Mouse (Mus musculus): ENCODE results near the gene Cdc5l. TPM values are rescaled to one million over a fixed set of nuclear protein-coding genes. Genes with fewer than 3 reads are reported as not detected.
"Not testable (repeated sequence)": the region's sequence is repeated elsewhere in the genome, so short reads cannot be mapped to it uniquely, and the experiment has no call there.

Cdc5l gene
- polyA plus RNA-seq, 1 experiment from 2014 or later: 30.3 TPM

GRCm38 (mm10) chr17:45458516-45458915 is 25.0 kb upstream of the Cdc5l start:
- TF ChIP-seq EP300 (IDR thresholded peaks at IDR 0.05) (no peak), CTCF (IDR thresholded peaks at IDR 0.05) (no peak)

GRCm38 (mm10) chr17:45457487-45457886 is 23.9 kb upstream of the Cdc5l start:
- Histone ChIP-seq H3K9ac (replicated peaks; ENCODE audit: low read depth) (no peak overlapping the region), H3K27me3 (replicated peaks; ENCODE audit: insufficient read depth, low read length) (no peaks in the 10 kb centered on the region), H3K9me3 (ENCODE audit: low read length) (no peaks in the 10 kb centered on the region), H3K36me3 (ENCODE audit: insufficient read depth, low read length) (no peaks in the 10 kb centered on the region), H3K27ac (ENCODE audit: low read length) (no peak overlapping the region), H3K4me2 (replicated peaks; ENCODE audit: low read depth, low read length) (no peak overlapping the region), H3K4me3 (ENCODE audit: low read depth, low read length) (no peak overlapping the region), H3K4me1 (ENCODE audit: insufficient read depth, low read depth, low read length) (no peaks in the 10 kb centered on the region)
- DNase-seq (ENCODE audit: low spot score) (no peak), ATAC-seq (no peak)
- WGBS: 86% methylated on average over 5 of the region's 5 CpGs
- no peak for TF ChIP-seq CTCF (IDR thresholded peaks at IDR 0.05)
- no peak for TF ChIP-seq EP300 (IDR thresholded peaks at IDR 0.05)

More at GRCm38 (mm10) chr17:45458516-45458915, 25.0 kb upstream of the Cdc5l start:
- H3K4me3 ChIP-seq (ENCODE audit: low read depth, low read length): no peak overlapping the region
- ATAC-seq (no peak), DNase-seq (ENCODE audit: low spot score) (no peak)
- 79% methylated on average over 4 of the region's 4 CpGs for WGBS
- no peaks in the 10 kb centered on the region for H3K4me1 ChIP-seq (ENCODE audit: insufficient read depth, low read depth, low read length)
- no peaks in the 10 kb centered on the region for H3K27me3 ChIP-seq (replicated peaks; ENCODE audit: insufficient read depth, low read length)
- no peak overlapping the region for H3K4me2 ChIP-seq (replicated peaks; ENCODE audit: low read depth, low read length)
- no peak overlapping the region for H3K27ac ChIP-seq (ENCODE audit: low read length)
- no peaks in the 10 kb centered on the region for H3K9me3 ChIP-seq (ENCODE audit: low read length)
- no peak overlapping the region for H3K9ac ChIP-seq (replicated peaks; ENCODE audit: low read depth)
- H3K36me3 ChIP-seq (ENCODE audit: insufficient read depth, low read length): no peaks in the 10 kb centered on the region

GRCm38 (mm10) chr17:45456260-45457152 is 23.0 kb upstream of the Cdc5l start:
- H3K36me3 ChIP-seq (ENCODE audit: insufficient read depth, low read length): no peaks in the 10 kb centered on the region
- no peaks in the 10 kb centered on the region for H3K4me1 ChIP-seq (ENCODE audit: insufficient read depth, low read depth, low read length)
- no peak overlapping the region for H3K9ac ChIP-seq (replicated peaks; ENCODE audit: low read depth)
- H3K9me3 ChIP-seq (ENCODE audit: low read length): no peaks in the 10 kb centered on the region
- no peaks in the 10 kb centered on the region for H3K27me3 ChIP-seq (replicated peaks; ENCODE audit: insufficient read depth, low read length)
- no peak for ATAC-seq
- TF ChIP-seq CTCF (IDR thresholded peaks at IDR 0.05) (no peak), EP300 (IDR thresholded peaks at IDR 0.05) (no peak)
- WGBS: 58% methylated on average over 13 of the region's 13 CpGs
- H3K27ac ChIP-seq (ENCODE audit: low read length): no peak overlapping the region
- no peak for DNase-seq (ENCODE audit: low spot score)
- H3K4me3 ChIP-seq (ENCODE audit: low read depth, low read length): no peak overlapping the region
- H3K4me2 ChIP-seq (replicated peaks; ENCODE audit: low read depth, low read length): no peak overlapping the region

- WGBS: 82% methylated on average over 8 of the region's 9 CpGs
- not testable (repeated sequence) for H3K4me1 ChIP-seq (ENCODE audit: insufficient read depth, low read depth, low read length); H3K36me3 ChIP-seq (ENCODE audit: insufficient read depth, low read length); H3K4me2 ChIP-seq (replicated peaks; ENCODE audit: low read depth, low read length); H3K27me3 ChIP-seq (replicated peaks; ENCODE audit: insufficient read depth, low read length); H3K9ac ChIP-seq (replicated peaks; ENCODE audit: low read depth); H3K4me3 ChIP-seq (ENCODE audit: low read depth, low read length); ATAC-seq; H3K27ac ChIP-seq (ENCODE audit: low read length); DNase-seq (ENCODE audit: low spot score); H3K9me3 ChIP-seq (ENCODE audit: low read length)
Observed at GRCm38 (mm10) chr17:45455783-45456182, 22.2 kb upstream of the Cdc5l start.

- ATAC-seq (no peak), DNase-seq (ENCODE audit: low spot score) (no peak)
- no peak overlapping the region for H3K9ac ChIP-seq (replicated peaks; ENCODE audit: low read depth)
- H3K4me1 ChIP-seq (ENCODE audit: insufficient read depth, low read depth, low read length): no peaks in the 10 kb centered on the region
- no peak overlapping the region for H3K27ac ChIP-seq (ENCODE audit: low read length)
- H3K36me3 ChIP-seq (ENCODE audit: insufficient read depth, low read length): no peaks in the 10 kb centered on the region
- H3K27me3 ChIP-seq (replicated peaks; ENCODE audit: insufficient read depth, low read length): no peaks in the 10 kb centered on the region
- H3K4me2 ChIP-seq (replicated peaks; ENCODE audit: low read depth, low read length): no peak overlapping the region
- 78% methylated on average over 2 of the region's 2 CpGs for WGBS
- H3K9me3 ChIP-seq (ENCODE audit: low read length): no peaks in the 10 kb centered on the region
- no peak for TF ChIP-seq CTCF (IDR thresholded peaks at IDR 0.05)
- TF ChIP-seq EP300 (IDR thresholded peaks at IDR 0.05): no peak
- H3K4me3 ChIP-seq (ENCODE audit: low read depth, low read length): no peak overlapping the region
Observed at GRCm38 (mm10) chr17:45454794-45455193, 21.3 kb upstream of the Cdc5l start.

- Histone ChIP-seq H3K9ac (replicated peaks; ENCODE audit: low read depth) (no peak overlapping the region), H3K9me3 (ENCODE audit: low read length) (no peaks in the 10 kb centered on the region), H3K27ac (ENCODE audit: low read length) (no peak overlapping the region), H3K36me3 (ENCODE audit: insufficient read depth, low read length) (no peaks in the 10 kb centered on the region), H3K27me3 (replicated peaks; ENCODE audit: insufficient read depth, low read length) (no peaks in the 10 kb centered on the region), H3K4me3 (ENCODE audit: low read depth, low read length) (no peak overlapping the region), H3K4me1 (ENCODE audit: insufficient read depth, low read depth, low read length) (no peaks in the 10 kb centered on the region), H3K4me2 (replicated peaks; ENCODE audit: low read depth, low read length) (no peak overlapping the region)
- TF ChIP-seq CTCF (IDR thresholded peaks at IDR 0.05): no peak
- no peak for TF ChIP-seq EP300 (IDR thresholded peaks at IDR 0.05)
- ATAC-seq (no peak), DNase-seq (ENCODE audit: low spot score) (no peak)
- 91% methylated on average over 1 of the region's 1 CpGs for WGBS
Observed at GRCm38 (mm10) chr17:45452271-45452670, 18.7 kb upstream of the Cdc5l start.

Measured in lung, postnatal 0 days (tissue).